Mouse (Mus musculus) thymus, adult 2 months (tissue): ENCODE results near the gene Sap25.

Source experiments
- CTCF ChIP-seq: fragments of 200-500 bp; IDR thresholded peaks from 2 replicates; pipeline ENCODE4 v1.5.1; 2012; ENCODE audit warnings: mild to moderate bottlenecking, control low read depth, low read length, moderate library complexity, borderline replicate concordance; ENCODE audit not compliant: control insufficient read depth, poor library complexity, insufficient read depth; ENCODE audit errors: extremely low read depth
- POLR2A ChIP-seq: fragments of 200-500 bp; IDR thresholded peaks from 2 replicates; pipeline ENCODE4 v1.6.1; 2012; ENCODE audit warnings: mild to moderate bottlenecking, low read length, control low read depth, moderate library complexity; ENCODE audit not compliant: control insufficient read depth, poor library complexity, insufficient read depth; ENCODE audit errors: extremely low read depth

GRCm38 (mm10) chr5:137671443-137672240, 30.5 kb downstream of the Sap25 start:
- no peak for TF ChIP-seq CTCF
- TF ChIP-seq POLR2A, result no peak
